Mouse (Mus musculus): ENCODE measurements at regions not wholly inside any gene's neighbourhood (a gene's known extent, or its start where the extent isn't known, plus 50 kb on each side); places are given as distances from the start of the nearest gene placed in this dataset.

GRCm38 (mm10) chr3:147284357-147284756, 432.2 kb downstream of the Ttll7 start:
- no peak overlapping the region for H3K9ac ChIP-seq
- no peak for ATAC-seq (ENCODE audit: insufficient number of reproducible peaks, insufficient read depth, low FRiP score, low TSS enrichment, low read depth)
- no peaks in the 10 kb centered on the region for H3K9me3 ChIP-seq
- H3K4me3 ChIP-seq, result no peak overlapping the region
- no peaks in the 10 kb centered on the region for H3K36me3 ChIP-seq
- WGBS, result 51% methylated on average over 4 of the region's 4 CpGs
- peaks cover 6% of the 10 kb centered on the region; the same call in 1 of the 2 replicates for H3K27me3 ChIP-seq
- no peak overlapping the region for H3K4me2 ChIP-seq
- no peak overlapping the region for H3K27ac ChIP-seq
- peaks cover 34% of the 10 kb centered on the region for H3K4me1 ChIP-seq

GRCm38 (mm10) chr3:147285496-147285895, 433.3 kb downstream of the Ttll7 start:
- peaks cover 6% of the 10 kb centered on the region; the same call in 1 of the 2 replicates for H3K27me3 ChIP-seq
- no peak overlapping the region for H3K4me2 ChIP-seq
- H3K9ac ChIP-seq, result no peak overlapping the region
- no peak overlapping the region for H3K4me3 ChIP-seq
- H3K36me3 ChIP-seq, result no peaks in the 10 kb centered on the region
- no peak for ATAC-seq (ENCODE audit: insufficient number of reproducible peaks, insufficient read depth, low FRiP score, low TSS enrichment, low read depth)
- no peak overlapping the region for H3K27ac ChIP-seq
- WGBS, result 86% methylated on average over 5 of the region's 5 CpGs
- no peaks in the 10 kb centered on the region for H3K9me3 ChIP-seq
- peaks cover 34% of the 10 kb centered on the region for H3K4me1 ChIP-seq

GRCm38 (mm10) chr3:147287503-147287902, 435.3 kb downstream of the Ttll7 start:
- peaks cover 45% of the 10 kb centered on the region for H3K4me1 ChIP-seq
- no peak overlapping the region for H3K4me2 ChIP-seq
- H3K9me3 ChIP-seq, result no peaks in the 10 kb centered on the region
- H3K4me3 ChIP-seq, result no peak overlapping the region
- ATAC-seq (ENCODE audit: insufficient number of reproducible peaks, insufficient read depth, low FRiP score, low TSS enrichment, low read depth), result no peak
- 61% methylated on average over 8 of the region's 8 CpGs for WGBS
- no peaks in the 10 kb centered on the region for H3K36me3 ChIP-seq
- H3K27ac ChIP-seq, result no peak overlapping the region
- peaks cover 6% of the 10 kb centered on the region; the same call in 1 of the 2 replicates for H3K27me3 ChIP-seq
- no peak overlapping the region for H3K9ac ChIP-seq

GRCm38 (mm10) chr3:147291696-147292327, 439.6 kb downstream of the Ttll7 start:
- H3K9me3 ChIP-seq, result no peaks in the 10 kb centered on the region
- no peak overlapping the region for H3K4me2 ChIP-seq

GRCm38 (mm10) chr3:147298065-147298464, 445.9 kb downstream of the Ttll7 start:
- H3K9ac ChIP-seq, result no peak overlapping the region

More at GRCm38 (mm10) chr3:147291696-147292327, 439.6 kb downstream of the Ttll7 start:
- WGBS, result 37% methylated on average over 10 of the region's 10 CpGs
- Histone ChIP-seq H3K27me3 (peaks cover 8% of the 10 kb centered on the region; the same call in 1 of the 2 replicates), H3K9ac (no peak overlapping the region), H3K36me3 (no peaks in the 10 kb centered on the region), H3K4me3 (no peak overlapping the region), H3K4me1 (peaks cover 40% of the 10 kb centered on the region), H3K27ac (no peak overlapping the region)
- ATAC-seq (ENCODE audit: insufficient number of reproducible peaks, insufficient read depth, low FRiP score, low TSS enrichment, low read depth), result no peak

GRCm38 (mm10) chr3:147325522-147325921, 473.4 kb downstream of the Ttll7 start:
- Histone ChIP-seq H3K9ac (no peak overlapping the region), H3K4me2 (no peak overlapping the region), H3K9me3 (no peaks in the 10 kb centered on the region), H3K4me1 (no peaks in the 10 kb centered on the region), H3K27ac (no peak overlapping the region), H3K27me3 (no peaks in the 10 kb centered on the region), H3K4me3 (no peak overlapping the region), H3K36me3 (no peaks in the 10 kb centered on the region)
- WGBS, result 89% methylated on average over 2 of the region's 2 CpGs
- no peak for ATAC-seq (ENCODE audit: insufficient number of reproducible peaks, insufficient read depth, low FRiP score, low TSS enrichment, low read depth)

More at GRCm38 (mm10) chr3:147298065-147298464, 445.9 kb downstream of the Ttll7 start:
- H3K27ac ChIP-seq, result peak overlapping the region; percentile 4; the same call in 1 of the 2 replicates
- no peaks in the 10 kb centered on the region for H3K9me3 ChIP-seq
- H3K4me2 ChIP-seq, result no peak overlapping the region
- H3K4me3 ChIP-seq, result no peak overlapping the region
- H3K36me3 ChIP-seq, result no peaks in the 10 kb centered on the region
- no peak for ATAC-seq (ENCODE audit: insufficient number of reproducible peaks, insufficient read depth, low FRiP score, low TSS enrichment, low read depth)
- H3K27me3 ChIP-seq, result peaks cover 8% of the 10 kb centered on the region; the same call in 1 of the 2 replicates
- 16% methylated on average over 9 of the region's 9 CpGs for WGBS
- peaks cover 21% of the 10 kb centered on the region for H3K4me1 ChIP-seq

GRCm38 (mm10) chr3:147334301-147334700, 482.1 kb downstream of the Ttll7 start:
- no peaks in the 10 kb centered on the region for H3K27me3 ChIP-seq
- H3K36me3 ChIP-seq, result no peaks in the 10 kb centered on the region
- H3K4me1 ChIP-seq, result peaks cover 5% of the 10 kb centered on the region; the same call in 1 of the 2 replicates
- H3K4me2 ChIP-seq, result no peak overlapping the region
- no peak overlapping the region for H3K27ac ChIP-seq
- H3K9me3 ChIP-seq, result no peaks in the 10 kb centered on the region
- ATAC-seq (ENCODE audit: insufficient number of reproducible peaks, insufficient read depth, low FRiP score, low TSS enrichment, low read depth), result no peak
- no peak overlapping the region for H3K4me3 ChIP-seq
- no peak overlapping the region for H3K9ac ChIP-seq
- WGBS, result 69% methylated on average over 6 of the region's 6 CpGs

GRCm38 (mm10) chr3:147335286-147335685, 483.1 kb downstream of the Ttll7 start:
- Histone ChIP-seq H3K27ac (no peak overlapping the region; the same call in 1 of the 2 replicates), H3K9me3 (no peaks in the 10 kb centered on the region), H3K36me3 (no peaks in the 10 kb centered on the region), H3K4me3 (no peak overlapping the region), H3K27me3 (no peaks in the 10 kb centered on the region), H3K4me2 (no peak overlapping the region), H3K4me1 (peaks cover 5% of the 10 kb centered on the region; the same call in 1 of the 2 replicates), H3K9ac (no peak overlapping the region)
- ATAC-seq (ENCODE audit: insufficient number of reproducible peaks, insufficient read depth, low FRiP score, low TSS enrichment, low read depth), result no peak
- 51% methylated on average over 7 of the region's 7 CpGs for WGBS

GRCm38 (mm10) chr3:147339427-147339826, 487.3 kb downstream of the Ttll7 start:
- Histone ChIP-seq H3K4me1 (peaks cover 7% of the 10 kb centered on the region), H3K4me2 (no peak overlapping the region), H3K27ac (no peak overlapping the region), H3K36me3 (no peaks in the 10 kb centered on the region), H3K4me3 (no peak overlapping the region), H3K9me3 (no peaks in the 10 kb centered on the region), H3K27me3 (no peaks in the 10 kb centered on the region), H3K9ac (no peak overlapping the region)
- 61% methylated on average over 2 of the region's 2 CpGs for WGBS
- no peak for ATAC-seq (ENCODE audit: insufficient number of reproducible peaks, insufficient read depth, low FRiP score, low TSS enrichment, low read depth)

GRCm38 (mm10) chr3:147347278-147348039, 495.3 kb downstream of the Ttll7 start:
- no peak overlapping the region for H3K4me2 ChIP-seq
- no peaks in the 10 kb centered on the region for H3K36me3 ChIP-seq
- no peaks in the 10 kb centered on the region for H3K27me3 ChIP-seq
- ATAC-seq (ENCODE audit: insufficient number of reproducible peaks, insufficient read depth, low FRiP score, low TSS enrichment, low read depth), result no peak
- H3K4me3 ChIP-seq, result no peak overlapping the region
- H3K9ac ChIP-seq, result no peak overlapping the region
- WGBS, result 48% methylated on average over 5 of the region's 5 CpGs
- no peak overlapping the region for H3K27ac ChIP-seq
- H3K9me3 ChIP-seq, result no peaks in the 10 kb centered on the region
- H3K4me1 ChIP-seq, result peaks cover 10% of the 10 kb centered on the region

GRCm38 (mm10) chr3:147387077-147387476, 534.9 kb downstream of the Ttll7 start:
- Histone ChIP-seq H3K4me1 (no peaks in the 10 kb centered on the region), H3K4me2 (no peak overlapping the region), H3K4me3 (no peak overlapping the region), H3K9me3 (no peaks in the 10 kb centered on the region), H3K36me3 (no peaks in the 10 kb centered on the region), H3K27ac (no peak overlapping the region), H3K27me3 (no peaks in the 10 kb centered on the region), H3K9ac (no peak overlapping the region)
- no peak for ATAC-seq (ENCODE audit: insufficient number of reproducible peaks, insufficient read depth, low FRiP score, low TSS enrichment, low read depth)
- WGBS, result 83% methylated on average over 5 of the region's 5 CpGs

- Histone ChIP-seq H3K9ac (no peak overlapping the region), H3K4me1 (no peaks in the 10 kb centered on the region), H3K27me3 (no peaks in the 10 kb centered on the region), H3K4me2 (no peak overlapping the region), H3K36me3 (no peaks in the 10 kb centered on the region), H3K9me3 (no peaks in the 10 kb centered on the region), H3K27ac (no peak overlapping the region), H3K4me3 (no peak overlapping the region)
- WGBS, result 81% methylated on average over 8 of the region's 8 CpGs
- ATAC-seq (ENCODE audit: insufficient number of reproducible peaks, insufficient read depth, low FRiP score, low TSS enrichment, low read depth), result no peak
Measured at GRCm38 (mm10) chr3:147398298-147398697, 546.1 kb downstream of the Ttll7 start.
